Mouse (Mus musculus): ENCODE measurements around the gene Kcnk18.

GRCm38 (mm10) chr19:59171871-59172245, 47.2 kb upstream of the Kcnk18 start:
- TF ChIP-seq CTCF (IDR thresholded peaks at IDR 0.05; ENCODE audit: borderline replicate concordance, extremely low read depth, insufficient read depth, insufficient read length) (no peak), POLR2A (IDR thresholded peaks at IDR 0.05; ENCODE audit: borderline replicate concordance, extremely low read depth, insufficient read depth, insufficient read length, poor library complexity, severe bottlenecking) (no peak)
